Mouse (Mus musculus) cerebellum, postnatal 10 days (tissue): ENCODE measurements around the gene Nek1.
"Not testable (repeated sequence)": the region's sequence is repeated elsewhere in the genome, so short reads cannot be mapped to it uniquely, and the experiment has no call there.

Source experiments
- DNase-seq, 2 experiments: peaks; one replicate each; pipeline ENCODE4 v3.0.0; 2021; ENCODE audit warnings: mixed read lengths in 2 of 2

Gene Nek1

GRCm38 (mm10) chr8:60984260-60985010, 8.6 kb upstream of the Nek1 start:
- not testable (repeated sequence) for DNase-seq

DNA sequence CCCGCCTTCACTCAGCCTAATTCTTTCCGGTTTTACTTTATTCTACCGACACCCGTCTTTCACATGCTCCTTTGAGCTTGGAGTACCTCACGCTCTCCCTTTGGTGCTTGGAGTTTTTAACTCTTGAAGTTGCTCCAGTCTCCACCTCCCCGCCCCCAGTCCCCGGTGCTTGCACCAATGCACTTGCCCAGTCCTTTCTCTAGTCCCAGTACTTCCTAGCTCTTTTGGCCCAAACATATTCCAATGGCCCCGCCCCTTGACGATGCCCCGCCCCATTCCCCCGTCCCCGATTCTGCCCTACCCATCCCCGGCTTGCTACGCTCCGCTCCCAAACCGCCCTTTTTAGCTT, 460 bp upstream of the Nek1 start:
- no peak for DNase-seq

DNA sequence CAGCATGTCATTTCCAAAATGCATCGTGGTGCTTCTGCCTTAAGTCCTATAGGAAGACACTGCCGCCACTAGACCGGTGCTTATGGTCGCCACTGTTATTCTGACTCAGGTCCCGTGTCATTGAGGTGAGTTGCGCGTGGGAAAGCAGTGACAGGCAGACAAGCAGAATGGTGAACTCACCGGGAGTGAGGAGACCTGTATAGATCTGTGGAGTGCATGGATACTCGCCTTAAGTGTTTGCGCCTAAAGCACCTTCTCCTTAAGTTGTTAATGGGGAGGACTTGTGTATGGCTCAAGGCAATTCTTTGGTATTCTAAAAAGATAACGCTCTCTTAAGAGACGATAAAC, 618 bp downstream of the Nek1 start:
- DNase-seq, result no peak

DNA sequence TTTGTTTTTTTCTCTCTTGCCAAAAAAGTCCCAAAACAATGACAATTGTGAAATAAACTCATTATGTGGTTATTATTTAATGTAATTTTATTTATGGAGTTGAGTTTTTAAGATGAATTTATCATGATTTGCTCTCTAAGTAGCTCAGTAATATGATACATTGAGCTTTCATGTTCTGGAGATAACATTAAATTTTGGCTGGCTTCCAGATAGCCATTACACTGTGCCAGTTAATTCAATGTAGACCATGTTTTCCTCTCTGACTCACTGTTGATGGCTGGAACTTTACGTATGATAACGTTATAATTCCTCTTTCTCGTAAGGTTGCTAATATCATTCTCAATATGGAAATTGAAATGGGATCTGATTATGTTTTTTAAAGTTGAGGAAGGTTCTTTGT, 3.5 kb downstream of the Nek1 start:
- no peak for DNase-seq

DNA sequence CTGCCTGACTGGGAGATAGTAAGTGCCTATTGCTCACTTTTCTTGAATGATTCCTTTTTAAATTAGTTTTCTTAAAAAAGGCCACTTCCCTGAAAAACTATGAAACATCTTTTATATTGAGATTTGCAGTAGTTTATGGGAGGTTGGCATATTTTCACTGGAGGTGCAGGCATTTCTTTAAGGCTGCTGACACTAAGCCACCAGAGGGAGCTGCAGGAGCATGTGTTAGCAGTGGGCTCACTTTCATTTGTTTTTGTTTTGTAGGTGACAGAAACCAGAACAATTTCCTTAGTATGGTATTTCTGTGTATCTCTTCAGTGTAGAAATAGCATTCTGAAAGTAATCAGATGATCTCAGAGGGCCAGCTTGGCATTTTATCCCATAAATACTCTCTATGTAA, 49.0 kb downstream of the Nek1 start:
- peak; percentile 85 to 89 for DNase-seq

- no peak for DNase-seq
Observed at GRCm38 (mm10) chr8:61043874-61044273, 50.9 kb downstream of the Nek1 start.

- peak in 1 of 2 experiments; percentile 7 for DNase-seq
Observed at GRCm38 (mm10) chr8:61046816-61047215, 53.8 kb downstream of the Nek1 start.

- no peak for DNase-seq
Observed at GRCm38 (mm10) chr8:61053017-61053416, 60.0 kb downstream of the Nek1 start.

DNA sequence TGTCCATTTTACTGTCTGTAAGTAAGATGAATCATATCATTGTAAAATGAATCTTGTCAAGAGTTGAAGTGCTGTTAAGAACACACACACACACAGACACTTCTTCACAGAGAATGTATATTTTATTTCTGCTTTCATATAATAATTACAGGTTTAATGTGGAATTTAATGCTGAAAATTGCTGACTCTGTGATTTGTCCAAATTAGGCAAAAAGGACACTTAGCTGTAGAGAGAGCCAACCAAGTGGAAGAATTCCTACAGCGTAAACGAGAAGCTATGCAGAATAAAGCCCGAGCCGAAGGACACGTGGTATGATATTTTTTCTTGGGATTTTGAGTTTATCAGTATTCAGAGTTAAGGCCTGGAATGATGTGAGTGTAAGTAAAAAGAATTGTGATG, 61.3 kb downstream of the Nek1 start:
- DNase-seq, result no peak

DNA sequence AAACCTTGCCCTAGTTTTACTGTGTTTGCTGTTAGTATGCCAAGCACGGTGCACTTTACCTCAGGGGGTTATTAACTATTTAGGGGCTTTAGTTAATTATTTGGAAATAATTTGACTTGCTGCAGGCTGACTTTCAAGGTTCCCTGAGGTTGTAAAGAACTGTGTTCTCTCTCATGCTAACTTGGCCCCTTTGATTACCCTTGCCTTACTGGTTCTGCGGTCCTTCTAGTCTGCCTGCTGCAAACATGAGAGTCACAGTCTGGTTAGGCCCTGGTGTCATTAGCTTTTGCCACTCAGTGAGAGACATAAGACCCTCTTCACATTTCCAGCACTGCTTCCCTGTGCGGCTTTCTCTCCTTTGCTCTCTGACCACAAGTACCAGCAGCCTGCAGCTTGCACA, 64.0 kb downstream of the Nek1 start:
- DNase-seq, result no peak

DNA sequence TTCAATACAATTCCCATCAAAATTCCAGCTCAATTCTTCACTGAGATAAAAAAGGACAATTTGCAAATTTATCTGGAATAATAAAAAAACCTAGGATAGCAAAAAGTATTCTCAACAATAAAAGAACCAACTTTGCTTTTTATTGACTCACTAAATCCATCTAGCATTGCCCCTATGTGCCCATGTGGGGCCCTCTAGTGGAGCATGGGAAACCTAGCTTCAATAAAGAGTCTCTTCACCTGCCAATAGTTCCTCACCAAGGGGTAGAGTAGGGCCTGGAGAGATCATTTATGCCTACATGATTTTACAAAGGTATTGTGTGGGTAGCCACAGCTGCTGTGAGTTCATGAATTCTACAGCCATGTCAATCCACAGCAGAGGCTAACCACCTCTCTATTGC, 66.1 kb downstream of the Nek1 start:
- DNase-seq, result no peak

DNA sequence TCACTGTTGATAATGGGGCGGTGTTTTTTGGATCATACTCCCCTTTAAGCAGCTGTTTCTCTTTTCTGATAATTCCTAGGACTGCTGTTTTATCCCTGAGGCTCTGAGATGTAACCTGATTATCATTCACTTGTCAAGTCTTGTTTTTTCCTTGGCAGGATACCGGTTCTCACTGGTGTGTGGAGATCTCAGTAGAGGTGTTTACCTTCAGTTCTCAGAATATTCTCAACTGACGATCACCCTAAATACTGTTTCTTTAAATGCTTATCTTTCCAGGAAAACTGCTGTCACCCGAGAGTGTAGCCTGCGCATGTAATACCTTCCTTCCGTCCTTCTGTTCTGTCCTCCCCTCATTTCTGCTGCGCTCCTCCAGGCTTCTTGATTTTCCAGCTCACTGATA, 67.4 kb downstream of the Nek1 start:
- DNase-seq, result no peak

DNA sequence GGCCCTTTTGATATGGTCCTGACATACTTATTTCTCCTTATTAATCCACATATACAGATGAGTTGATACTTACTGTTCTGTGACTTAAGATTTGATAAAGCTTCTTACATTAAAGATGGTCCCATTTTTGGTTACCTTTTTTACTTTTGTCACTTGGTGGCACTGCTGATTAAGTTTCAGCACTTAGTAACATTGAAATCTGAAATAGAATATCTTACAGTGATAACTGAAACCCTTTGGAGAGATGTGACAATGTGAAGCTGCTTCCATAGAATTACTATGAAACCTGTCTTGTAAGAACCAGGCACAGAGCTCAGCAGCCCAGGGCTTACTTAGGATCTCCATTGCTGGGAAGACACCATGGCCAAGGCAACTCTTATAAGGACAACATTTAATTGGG, 82.1 kb downstream of the Nek1 start:
- DNase-seq, result peak; percentile 5 to 21

GRCm38 (mm10) chr8:61110496-61110895, 117.5 kb downstream of the Nek1 start:
- no peak for DNase-seq

GRCm38 (mm10) chr8:61111940-61112339, 118.9 kb downstream of the Nek1 start:
- DNase-seq, result no peak

GRCm38 (mm10) chr8:61121631-61122030, 128.6 kb downstream of the Nek1 start:
- no peak for DNase-seq

DNA sequence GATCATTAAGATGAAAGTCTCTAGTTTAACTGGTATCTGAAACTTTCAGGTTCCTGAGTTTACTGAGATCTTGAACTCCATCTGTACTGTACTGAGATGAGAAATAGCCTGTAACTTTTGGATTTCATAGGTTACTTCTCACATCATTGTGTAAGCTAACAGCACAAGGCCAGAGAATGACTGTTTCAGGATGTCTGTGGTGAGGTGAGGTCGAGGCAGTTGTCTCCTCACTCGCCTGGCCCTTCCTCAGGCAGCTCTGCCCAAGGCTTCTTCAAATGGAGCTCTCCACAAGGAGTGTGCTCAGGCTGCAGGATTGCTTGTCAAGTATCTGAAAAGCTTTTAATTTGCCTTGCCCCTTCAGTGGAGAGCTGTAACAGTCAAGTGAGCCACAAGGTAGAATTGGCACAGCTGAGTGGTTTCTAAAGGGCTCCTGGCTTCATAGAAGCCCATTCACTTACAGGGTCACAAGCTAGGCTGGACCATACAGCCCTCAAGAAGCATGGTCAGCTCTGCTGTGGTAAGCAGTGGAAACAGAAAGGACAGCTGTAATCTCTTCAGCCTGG, 134.4 kb downstream of the Nek1 start:
- no peak for DNase-seq

DNA sequence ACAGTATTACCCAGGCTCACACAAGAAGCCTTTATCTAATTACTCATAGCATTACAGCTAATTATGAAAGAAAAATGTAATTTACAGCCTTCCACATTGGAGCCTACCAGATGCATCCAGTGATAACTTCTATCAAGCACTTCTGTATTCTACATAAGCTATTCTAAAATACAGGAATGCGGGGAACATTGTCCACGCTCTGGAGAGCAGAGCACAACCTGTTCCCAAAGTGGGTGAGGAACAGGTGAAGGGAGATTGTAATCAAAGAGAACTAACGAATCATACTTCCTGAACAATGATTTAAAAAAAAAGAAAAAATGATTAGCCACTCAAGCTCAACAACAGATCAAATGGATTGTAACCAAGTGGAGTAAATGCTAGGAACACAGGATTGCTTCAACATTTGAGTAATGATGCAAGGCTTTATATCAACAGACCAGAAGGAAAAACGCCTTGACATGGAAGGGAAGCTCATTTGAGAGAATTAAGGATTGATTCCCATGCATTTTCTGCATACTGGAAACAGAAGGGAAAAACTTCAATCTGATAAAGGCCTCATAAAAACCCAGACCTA, 139.7 kb downstream of the Nek1 start:
- no peak for DNase-seq

DNA sequence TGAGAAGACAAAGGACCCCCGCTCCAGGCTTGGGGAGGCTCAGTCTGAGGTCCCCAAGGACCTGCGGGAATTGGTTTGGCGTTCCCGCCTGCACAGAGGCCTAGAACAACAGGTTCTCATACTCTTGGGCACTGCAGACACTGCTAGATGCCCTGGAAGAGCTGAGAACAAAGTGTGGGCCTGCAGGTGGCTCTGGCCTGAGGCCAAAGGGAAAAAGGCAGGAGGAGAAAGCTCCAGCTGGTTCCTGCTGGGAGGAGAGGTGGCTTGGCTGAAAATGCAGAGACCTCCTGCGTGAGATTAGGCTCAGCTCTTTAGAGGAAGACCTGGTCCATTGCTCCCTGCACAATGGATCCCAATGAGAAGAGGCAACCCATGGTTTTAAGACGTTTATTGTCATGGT, 148.9 kb downstream of the Nek1 start:
- DNase-seq, result peak; percentile 36 to 67

GRCm38 (mm10) chr8:61142302-61142701, 149.3 kb downstream of the Nek1 start:
- DNase-seq, result no peak

- DNase-seq, result no peak
Observed at GRCm38 (mm10) chr8:61142845-61143244, 149.8 kb downstream of the Nek1 start.

- DNase-seq, result no peak
Observed at GRCm38 (mm10) chr8:61148728-61149127, 155.7 kb downstream of the Nek1 start.

GRCm38 (mm10) chr8:61150596-61150995, 157.6 kb downstream of the Nek1 start:
- DNase-seq, result peak; percentile 57 to 65

DNA sequence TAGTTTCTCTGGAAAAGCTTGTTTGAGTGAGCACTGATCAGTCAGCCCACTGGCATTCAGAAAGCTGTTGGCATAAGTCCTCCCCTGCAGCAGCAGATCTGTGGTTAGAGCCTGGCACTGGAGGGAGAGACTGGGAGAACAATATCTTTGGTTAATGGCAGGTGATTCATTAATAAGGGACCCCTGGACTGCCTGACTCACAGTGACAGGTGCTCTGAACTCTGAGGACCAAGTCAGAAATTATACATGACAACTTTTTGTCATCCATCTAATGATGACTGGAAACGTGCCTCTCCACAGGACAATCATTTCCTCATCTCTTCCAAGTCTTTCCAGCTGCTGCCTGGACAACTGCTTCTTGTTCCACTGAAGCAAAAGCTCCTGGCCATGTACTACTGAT, 163.4 kb downstream of the Nek1 start:
- peak in 1 of 2 experiments; percentile 12 for DNase-seq

DNA sequence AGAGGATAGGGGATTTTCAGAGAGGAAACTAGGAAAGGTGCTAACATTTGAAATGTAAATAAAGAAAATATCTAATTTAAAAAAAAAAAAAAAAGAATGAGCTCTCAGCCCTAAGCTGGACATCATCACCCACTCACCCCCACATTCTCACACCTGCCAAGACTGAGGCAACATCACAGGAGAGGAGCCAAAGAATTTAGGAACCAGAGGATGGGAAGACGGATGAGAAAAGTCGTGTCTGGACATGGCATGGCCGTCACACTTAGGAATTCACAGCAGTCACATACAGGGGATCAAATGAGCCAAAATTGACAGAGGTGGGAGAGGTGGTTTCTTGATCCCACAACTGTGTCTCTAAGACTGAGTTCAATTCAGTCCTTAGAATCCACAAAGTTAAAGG, 165.5 kb downstream of the Nek1 start:
- DNase-seq, result no peak
